Mouse (Mus musculus): ENCODE data around the gene Myh14.

Myh14 gene

DNA sequence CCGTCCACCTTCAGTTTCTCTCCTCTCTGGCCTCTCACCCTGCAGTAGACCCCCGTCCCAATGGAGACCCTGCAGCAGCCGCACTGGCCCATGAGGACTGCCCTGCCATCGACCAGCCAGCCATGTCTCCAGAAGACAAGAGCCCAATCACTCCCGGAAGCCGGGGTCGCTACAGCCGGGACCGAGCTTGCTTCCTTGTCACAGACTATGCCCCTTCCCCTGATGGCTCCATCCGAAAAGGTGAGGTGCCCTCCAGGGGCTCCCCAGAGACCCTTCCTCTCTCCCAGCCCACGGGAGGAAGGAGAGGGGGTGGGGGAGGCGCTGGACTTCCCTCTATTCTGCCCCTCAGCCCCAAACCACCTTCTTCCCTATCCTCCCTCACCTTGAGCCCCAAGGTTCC, 72.3 kb downstream of the Myh14 start:
- DNase-seq (ENCODE audit: low spot score): no peak

DNA sequence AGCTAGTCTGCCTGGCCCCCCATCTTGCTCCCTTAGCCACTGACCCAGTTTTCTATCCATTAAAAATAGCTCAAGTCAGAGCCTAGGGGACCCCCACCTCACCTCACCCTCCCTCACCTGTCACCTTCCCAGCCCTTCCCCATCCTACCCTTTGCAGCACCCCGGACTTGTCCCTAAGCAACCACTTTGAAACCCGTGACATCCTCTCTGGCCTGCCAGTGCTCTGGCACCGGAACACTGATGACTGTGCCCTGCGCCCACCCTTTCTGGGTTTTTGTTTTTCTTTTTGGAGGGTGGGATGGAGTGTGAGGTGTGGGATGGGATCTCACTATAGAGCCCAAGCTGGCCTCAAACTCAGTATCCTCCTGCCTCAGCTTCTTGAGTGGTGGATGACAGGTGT, 73.0 kb downstream of the Myh14 start:
- no peak for DNase-seq (ENCODE audit: low spot score)

DNA sequence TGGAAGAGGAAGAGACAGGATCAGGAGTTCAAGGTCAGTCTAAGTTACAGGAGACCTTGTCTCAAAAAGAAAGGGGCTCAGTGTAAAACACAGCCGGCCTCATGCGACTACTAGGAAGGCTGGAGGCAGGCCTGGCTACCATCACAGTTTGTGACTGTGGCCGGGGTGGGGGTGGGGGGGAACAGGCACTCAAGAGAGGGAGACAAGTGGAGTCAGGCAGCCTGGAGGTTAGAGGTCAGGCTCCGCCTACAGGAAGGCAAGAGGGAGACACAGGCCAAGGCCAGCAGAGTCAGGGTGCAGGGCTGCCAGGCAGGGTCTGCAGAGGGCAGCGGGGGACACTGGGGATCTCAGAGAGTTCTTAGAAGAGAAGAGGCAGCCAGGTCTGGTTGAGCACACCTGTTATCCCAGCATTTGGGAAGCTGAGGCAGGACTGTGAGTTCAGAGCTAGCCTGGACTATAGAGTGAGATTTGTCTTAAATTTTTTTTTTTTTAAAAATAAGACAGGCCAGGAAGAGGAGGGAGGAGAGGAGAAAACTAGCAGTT, 73.6 kb downstream of the Myh14 start:
- DNase-seq (ENCODE audit: low spot score): no peak

DNA sequence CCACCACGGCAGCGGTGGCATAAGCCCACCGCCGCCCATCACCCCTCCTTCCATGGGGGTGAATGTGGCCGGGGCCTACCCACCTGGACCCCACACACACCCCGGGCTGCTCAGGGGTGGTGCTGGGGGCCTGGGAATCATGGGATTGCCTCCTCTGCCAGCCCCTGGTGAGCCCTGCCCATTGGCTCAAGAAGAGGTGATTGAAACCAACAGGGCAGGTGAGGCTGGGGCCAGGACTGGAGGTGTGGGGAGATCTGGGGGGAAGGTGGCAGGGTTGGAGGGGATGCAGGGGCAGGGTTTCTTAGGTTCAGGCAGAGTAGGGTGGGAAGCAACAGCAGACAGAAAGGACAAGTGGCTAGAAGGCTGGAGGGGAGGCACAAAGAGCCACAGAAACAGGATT, 74.6 kb downstream of the Myh14 start:
- no peak for DNase-seq (ENCODE audit: low spot score)

GRCm38 (mm10) chr7:44595131-44595561, 75.5 kb downstream of the Myh14 start:
- no peak for DNase-seq (ENCODE audit: low spot score)

DNA sequence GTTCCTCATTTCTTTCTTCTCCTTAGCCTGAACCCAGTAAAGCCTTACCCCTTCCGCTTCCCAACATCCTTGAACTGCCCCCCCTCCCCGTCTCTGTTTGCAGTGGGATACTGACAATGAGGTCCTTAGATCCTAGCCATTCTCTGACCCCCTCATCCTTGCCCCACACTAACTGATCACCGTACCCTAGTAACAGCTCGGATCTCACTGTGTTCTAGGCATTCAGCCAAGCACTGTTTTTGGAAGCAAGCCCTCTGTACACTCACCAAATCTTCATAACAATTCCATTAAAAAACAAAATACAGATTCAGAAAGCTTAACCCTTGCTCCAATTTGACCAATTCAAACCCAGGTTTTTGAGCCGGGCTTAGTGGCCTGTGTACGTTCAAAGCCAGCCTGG, 76.4 kb downstream of the Myh14 start:
- DNase-seq (ENCODE audit: low spot score): no peak

- DNase-seq (ENCODE audit: low spot score): peak; percentile 66
Observed at GRCm38 (mm10) chr7:44593775-44594174, 76.9 kb downstream of the Myh14 start.

DNA sequence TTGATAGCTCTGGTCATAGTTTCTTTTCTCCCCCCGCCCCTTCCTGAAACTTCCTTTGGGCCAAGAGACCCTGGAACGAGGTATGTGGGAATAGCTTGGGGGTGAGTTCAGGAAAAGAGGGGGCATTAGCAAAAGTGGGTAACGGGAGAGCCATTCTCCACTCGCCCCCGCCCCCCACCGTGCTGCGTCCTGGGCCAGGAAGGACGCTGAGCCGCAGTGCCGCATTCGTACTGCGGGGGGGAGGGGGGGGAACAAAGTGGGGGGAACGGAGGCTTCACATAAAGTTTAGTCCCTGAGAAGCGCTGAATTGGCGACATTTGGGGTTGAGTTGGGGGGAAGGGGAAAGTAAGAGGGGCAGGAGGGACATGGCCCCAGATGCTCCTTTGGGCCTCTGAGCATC, 77.6 kb downstream of the Myh14 start:
- no peak for DNase-seq (ENCODE audit: low spot score)

GRCm38 (mm10) chr7:44591348-44592116, 79.1 kb downstream of the Myh14 start:
- DNase-seq (ENCODE audit: low spot score): no peak

GRCm38 (mm10) chr7:44590402-44591347, 80.0 kb downstream of the Myh14 start, which contains the start of gene Kcnc3:
TSS of gene Kcnc3 (plus strand) at chr7:44590664.
- peak; percentile 80 for DNase-seq (ENCODE audit: low spot score)

DNA sequence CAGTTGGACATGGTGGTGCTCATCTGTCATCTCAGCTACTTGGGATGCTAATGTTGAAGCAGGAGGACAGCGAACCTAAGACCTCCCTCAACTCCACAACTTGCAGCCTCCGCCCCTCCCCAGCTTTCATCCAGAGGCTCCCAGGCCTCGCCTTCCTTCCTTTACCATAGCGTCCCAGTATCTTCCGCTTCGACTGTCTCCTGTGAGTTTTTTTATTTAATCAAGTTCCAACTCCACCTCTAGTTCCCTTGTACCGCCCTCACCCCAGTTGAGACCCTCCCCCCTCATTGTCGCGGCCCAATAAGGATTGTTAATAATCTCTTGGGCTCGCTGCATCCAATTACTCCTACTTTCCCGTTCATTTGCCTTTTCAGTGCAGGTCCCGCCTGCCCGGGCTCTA, 80.7 kb downstream of the Myh14 start:
- DNase-seq (ENCODE audit: low spot score): no peak

GRCm38 (mm10) chr7:44589149-44589548, 81.5 kb downstream of the Myh14 start:
- peak; percentile 62 for DNase-seq (ENCODE audit: low spot score)

DNA sequence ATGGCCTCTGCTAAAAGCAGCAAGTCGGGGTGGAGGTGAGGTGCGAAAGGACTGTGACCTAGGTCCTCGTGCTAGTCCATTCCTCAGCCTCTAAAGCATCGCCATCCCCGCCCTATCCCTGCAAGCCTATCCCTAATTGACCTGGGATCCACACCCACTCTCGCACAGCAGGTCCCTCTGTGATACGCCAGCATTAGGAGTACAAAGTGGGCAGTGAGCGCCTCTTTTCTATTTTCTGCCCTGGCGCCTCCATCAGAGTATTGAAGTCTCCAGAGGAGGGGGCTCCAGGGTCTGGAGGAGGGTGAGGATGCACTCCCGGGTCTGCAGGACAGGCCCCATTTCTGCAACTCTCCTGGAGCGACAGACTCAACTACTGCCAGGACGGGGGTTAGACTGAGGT, 82.3 kb downstream of the Myh14 start:
- DNase-seq (ENCODE audit: low spot score): no peak

DNA sequence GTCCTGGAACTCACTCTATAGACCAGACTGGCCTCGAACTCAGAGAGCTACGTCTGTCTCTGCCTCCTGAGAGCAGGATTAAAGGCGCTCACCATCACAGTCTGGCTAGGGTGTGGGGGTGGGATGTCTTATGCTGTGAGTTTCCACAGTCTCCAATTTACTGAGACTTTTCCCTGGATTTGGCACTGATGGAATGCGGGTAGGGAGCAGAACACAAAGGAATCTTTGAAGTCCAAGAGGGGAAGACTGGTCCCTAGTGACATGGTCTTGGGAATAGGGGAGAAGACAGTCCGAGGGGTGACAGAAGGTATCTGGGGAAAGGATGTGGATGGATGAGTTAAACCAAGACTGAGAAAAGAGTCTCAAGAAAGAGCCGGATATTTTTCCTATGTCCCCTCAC, 83.0 kb downstream of the Myh14 start:
- no peak for DNase-seq (ENCODE audit: low spot score)

DNA sequence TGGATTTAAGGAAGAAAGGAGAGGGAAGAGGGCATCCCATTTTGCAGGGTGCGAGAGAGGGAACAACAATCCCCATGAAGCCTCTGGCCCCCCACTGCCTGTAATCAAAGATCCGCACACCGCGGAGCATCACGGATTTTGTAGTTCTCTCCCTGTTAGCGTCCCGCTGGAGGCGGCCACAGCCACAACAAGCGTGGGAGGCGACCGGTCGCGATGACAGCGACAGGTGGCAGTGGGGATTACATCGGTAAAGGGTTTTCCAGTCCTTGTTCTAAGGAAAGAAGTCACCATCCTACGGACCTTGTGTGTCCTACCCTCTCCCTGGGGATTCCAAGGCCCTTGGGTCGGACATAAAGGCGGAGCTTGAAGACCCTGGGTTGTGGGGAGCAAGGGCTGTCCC, 83.7 kb downstream of the Myh14 start:
- DNase-seq (ENCODE audit: low spot score): no peak

DNA sequence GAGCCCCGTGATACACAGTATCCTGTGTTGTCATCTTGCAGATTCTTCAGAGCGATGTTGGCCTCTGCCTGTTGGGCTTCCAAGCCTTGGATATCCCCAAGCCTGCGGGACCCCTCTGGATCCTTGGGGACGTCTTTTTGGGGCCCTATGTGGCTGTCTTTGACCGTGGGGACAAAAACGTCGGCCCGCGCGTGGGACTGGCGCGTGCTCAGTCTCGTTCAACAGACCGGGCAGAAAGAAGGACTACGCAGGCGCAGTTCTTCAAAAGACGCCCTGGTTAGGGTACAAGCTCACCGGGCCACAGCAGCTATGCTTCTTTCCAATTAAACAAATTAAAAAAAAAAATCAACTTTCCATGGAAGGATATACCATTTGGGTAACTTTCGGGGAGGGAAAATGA, 84.1 kb downstream of the Myh14 start:
- no peak for DNase-seq (ENCODE audit: low spot score)

- DNase-seq (ENCODE audit: low spot score): no peak
Observed at GRCm38 (mm10) chr7:44585606-44586005, 85.0 kb downstream of the Myh14 start.

DNA sequence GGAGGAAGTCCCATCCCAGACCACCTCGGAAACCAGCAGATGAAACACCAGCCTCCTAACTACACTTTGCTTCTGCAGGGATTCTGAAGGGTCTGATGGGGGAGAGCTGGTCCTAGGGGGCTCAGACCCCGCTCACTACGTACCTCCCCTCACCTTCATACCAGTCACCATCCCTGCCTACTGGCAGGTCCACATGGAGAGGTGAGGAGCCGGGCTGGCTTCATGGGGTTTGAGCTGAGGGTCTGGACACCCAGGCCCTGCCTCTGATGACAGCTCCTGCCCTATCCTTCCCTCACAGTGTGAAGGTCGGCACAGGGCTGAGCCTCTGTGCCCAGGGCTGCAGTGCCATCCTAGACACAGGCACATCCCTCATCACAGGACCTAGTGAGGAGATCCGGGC, 85.7 kb downstream of the Myh14 start:
- DNase-seq (ENCODE audit: low spot score): no peak

DNA sequence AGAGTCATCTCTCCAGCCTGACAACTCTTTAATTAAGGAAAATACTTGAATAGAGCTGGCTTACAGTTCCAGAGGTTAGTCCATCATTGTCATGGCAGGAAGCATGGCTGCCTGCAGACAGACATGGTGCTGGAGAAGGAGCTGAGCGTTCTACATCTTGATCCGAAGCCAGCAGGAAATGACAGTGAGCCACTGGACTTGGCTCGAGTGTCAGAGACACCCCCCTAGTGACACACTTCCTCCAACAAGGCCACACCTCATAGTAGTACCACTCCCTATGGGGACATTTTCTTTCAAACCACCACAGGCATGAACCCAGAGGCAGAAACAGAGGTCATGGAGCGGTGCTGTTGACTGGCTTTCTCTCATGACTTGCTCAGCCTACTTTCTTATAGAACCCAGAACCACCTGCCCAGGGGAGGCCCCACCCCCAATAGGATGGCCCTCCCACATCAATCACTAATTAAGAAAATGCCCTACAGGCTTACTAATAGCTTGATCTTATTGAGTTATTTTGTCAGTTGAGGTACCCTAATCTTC, 86.3 kb downstream of the Myh14 start:
- DNase-seq (ENCODE audit: low spot score): no peak

- DNase-seq (ENCODE audit: low spot score): no peak
Observed at GRCm38 (mm10) chr7:44583146-44583545, 87.5 kb downstream of the Myh14 start.

DNA sequence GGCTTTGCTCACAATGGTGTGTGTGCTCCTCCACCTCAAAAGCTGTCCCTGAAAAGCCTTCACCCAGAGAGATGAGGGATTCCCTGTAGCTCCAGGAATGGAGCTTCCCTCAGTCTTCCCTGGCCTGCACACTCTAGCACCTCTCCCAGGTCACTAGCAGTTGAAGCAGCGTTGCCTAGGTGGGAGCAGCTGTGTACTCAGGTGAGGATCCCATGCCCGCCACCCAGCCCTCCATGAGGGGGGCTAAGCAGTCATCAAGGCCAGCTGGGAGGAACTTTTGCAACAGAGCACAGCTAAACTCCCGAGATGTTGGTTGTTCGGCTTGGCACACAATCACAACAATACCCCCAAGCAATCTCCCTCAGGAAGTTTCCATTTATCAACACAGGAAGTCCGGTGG, 87.9 kb downstream of the Myh14 start:
- DNase-seq (ENCODE audit: low spot score): no peak

DNA sequence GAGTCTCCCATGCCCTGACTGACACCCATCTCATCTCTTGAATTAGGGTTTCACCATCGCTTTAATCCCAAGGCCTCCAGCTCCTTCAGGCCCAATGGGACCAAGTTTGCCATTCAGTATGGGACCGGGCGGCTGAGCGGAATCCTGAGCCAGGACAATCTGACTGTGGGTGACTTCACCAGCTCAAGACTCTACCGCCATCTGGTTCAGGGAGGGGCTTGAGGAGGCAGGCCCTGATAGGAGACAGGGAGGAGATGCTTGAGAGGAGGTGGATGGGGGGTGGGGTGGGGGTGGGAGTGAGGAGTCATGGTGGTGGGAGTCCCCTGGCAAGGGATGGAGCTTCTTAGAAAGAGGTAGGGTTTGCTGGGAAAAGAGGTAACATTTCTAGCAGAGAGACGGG, 89.0 kb downstream of the Myh14 start:
- DNase-seq (ENCODE audit: low spot score): no peak
